Mouse (Mus musculus) inflammation-experienced regulatory T-cells, adult 6 months (primary cell): ENCODE results near the gene Brms1l. TPM values are rescaled to one million over a fixed set of nuclear protein-coding genes. Genes with fewer than 3 reads are reported as not detected.

Source experiments
- ATAC-seq: one replicate; pipeline ENCODE4 v1.8.0; 2017
- polyA plus RNA-seq, 3 experiments: library from polyadenylated mRNA; unstranded; fragments of 100-300 nt; shearing (Covaris generic); gene quantifications; one replicate each; pipeline ENCODE4 v1.2.1; 2017

Gene Brms1l
- polyA plus RNA-seq, 3 experiments from 2014 or later: 9.6 to 14.3 (median 14.1) TPM

DNA sequence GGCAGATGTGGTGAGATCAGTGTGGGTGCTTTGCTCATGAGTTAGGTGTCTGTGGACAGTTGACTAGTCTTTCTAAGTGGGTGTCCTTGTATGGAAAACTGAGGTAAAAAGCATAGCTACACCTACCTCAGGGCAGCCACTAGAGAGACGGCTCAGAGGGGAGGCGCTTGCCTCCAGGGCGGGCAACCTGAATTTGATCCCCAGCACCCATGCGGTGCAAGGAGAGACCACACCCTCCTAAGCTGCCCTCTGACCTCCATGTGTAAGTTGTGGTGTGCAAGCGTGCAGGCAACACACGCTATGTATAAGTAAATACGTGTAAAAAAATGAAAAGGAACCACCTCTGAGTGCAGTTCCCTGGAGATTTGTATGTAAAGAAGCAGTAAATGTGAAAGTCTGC is 24.5 kb downstream of the Brms1l start:
- ATAC-seq: no peak

GRCm38 (mm10) chr12:55867738-55868137 is 31.6 kb downstream of the Brms1l start:
- no peak for ATAC-seq

GRCm38 (mm10) chr12:55869622-55870322 is 33.6 kb downstream of the Brms1l start:
- ATAC-seq: no peak

- ATAC-seq: no peak
Observed at GRCm38 (mm10) chr12:55885449-55885848, 49.3 kb downstream of the Brms1l start.

GRCm38 (mm10) chr12:55888570-55888969 is 52.4 kb downstream of the Brms1l start:
- ATAC-seq: no peak

DNA sequence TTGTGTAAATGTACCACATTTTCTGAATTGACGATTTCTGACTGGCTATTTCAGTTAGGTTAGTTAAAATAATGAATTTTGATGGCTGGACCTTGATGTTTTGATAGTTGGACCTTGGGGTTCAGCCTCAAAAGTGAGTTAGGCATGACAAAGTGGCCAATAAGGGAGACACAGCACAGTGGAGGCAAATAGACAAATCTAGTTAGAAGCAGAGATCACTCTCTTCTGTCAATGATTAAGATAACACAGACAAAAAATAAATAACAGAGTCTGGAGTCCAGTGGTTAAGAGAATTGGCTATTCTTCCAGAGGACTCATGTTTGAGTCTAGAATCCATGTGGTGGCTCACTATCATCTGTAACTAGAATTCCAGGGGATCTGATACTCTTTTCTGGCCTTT is 68.7 kb downstream of the Brms1l start:
- ATAC-seq: no peak

DNA sequence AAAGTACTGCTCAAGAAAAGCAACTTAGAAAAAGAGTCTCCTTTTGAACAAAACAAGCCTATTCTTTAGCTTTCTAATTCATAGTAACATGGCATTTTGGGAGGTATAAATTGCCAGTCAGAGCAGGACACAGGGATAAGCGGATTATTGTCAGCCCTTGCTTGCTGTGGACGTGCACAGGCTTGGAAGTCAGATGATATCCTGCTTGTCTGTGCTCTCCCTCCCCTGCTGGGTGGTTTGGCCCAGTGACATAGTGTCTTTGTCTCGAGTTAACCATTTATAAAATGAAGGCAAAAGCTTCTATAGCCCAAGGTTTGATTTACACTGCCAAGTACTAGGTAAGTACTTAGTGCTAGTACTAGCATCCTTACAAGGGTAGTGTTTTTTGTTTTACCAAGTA is 76.0 kb downstream of the Brms1l start:
- no peak for ATAC-seq

- ATAC-seq: no peak
Observed at GRCm38 (mm10) chr12:55913201-55913600, 77.1 kb downstream of the Brms1l start.

DNA sequence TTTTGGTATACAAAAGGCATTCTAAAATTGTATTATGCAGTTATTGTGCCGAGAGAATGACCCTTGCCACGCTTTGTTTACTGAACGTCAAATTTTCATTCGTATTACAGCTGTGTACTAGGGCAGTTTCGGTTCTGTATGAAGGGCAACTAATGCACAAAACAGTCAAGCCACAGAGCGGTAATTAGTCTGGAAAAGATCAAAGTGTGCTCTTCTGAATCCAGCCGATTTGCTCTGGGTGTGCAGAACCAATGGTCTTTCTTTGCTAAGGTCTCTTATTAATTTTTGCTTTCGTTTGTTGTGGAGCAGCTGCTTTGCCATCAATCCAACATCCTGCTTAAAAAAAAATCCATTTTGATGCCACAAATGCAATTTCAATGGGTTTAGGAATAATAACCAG is 80.1 kb downstream of the Brms1l start:
- no peak for ATAC-seq

DNA sequence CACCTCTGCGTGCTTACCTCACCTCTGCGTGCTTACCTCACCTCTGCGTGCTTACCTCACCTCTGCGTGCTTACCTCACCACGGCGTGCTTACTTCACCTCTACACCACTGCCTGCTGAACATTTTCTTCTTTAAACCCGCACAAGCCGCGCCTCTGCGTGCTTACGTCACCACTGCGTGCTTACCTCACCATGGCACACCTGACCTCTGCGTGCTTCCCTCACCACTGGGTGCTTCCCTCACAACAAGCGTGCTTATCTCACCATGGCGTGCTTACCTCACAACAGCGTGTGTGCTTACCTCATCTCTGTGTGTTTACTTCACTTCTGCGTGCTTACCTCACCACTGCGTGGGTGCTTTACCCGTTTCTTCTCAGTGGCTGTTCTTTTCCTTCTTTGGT is 80.9 kb downstream of the Brms1l start:
- ATAC-seq: no peak

Other genes starting within 250 kb of the Brms1l start
- gene Insm2, start 236.9 kb upstream of the Brms1l start, polyA plus RNA-seq: under 1 TPM; 0.18 to 0.34 (median 0.21) TPM
- gene Ralgapa1, start 15.2 kb upstream of the Brms1l start, polyA plus RNA-seq: 10 to 100 TPM in 2 of 3 experiments, 1 to 10 TPM in 1; 8.2 to 21.3 (median 15.5) TPM